Mouse (Mus musculus): Measurements from ENCODE around the gene Ipo4. TPM values are rescaled to one million over a fixed set of nuclear protein-coding genes. Genes with fewer than 3 reads are reported as not detected.

The Ipo4 gene
- polyA plus RNA-seq, 1 experiment from 2014 or later = 24.6 TPM

DNA sequence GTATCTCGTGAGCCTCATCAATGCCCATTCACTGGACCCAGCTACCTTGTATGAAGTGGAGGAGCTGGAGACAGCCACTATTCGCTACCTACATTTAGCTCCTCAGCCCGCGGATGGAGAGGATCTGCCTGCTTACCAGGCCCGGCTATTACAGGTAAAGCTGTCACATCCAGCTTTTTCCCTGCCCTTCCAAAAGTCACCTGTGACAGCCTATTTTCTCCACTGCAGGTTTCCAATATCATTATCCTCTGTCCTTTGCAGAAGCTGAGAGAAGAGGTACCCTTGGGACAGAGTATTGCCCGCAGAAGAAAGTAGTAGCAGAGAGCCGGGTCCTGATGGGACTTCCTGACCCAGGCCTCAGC lies 32.5 kb downstream of the Ipo4 start, which contains the start of gene Irf9:
Gene Irf9, plus strand, starts transcription at position 301 of the 362 bp plus-strand sequence.
- no peak for ATAC-seq (ENCODE audit: low read depth)
- Histone ChIP-seq H3K27ac (ENCODE audit: low read length) (peak within 1 kb of the TSS; percentile 97), H3K4me1 (ENCODE audit: control insufficient read depth, low read depth, low read length) (peaks cover 29% of the 10 kb centered on the region), H3K4me3 (ENCODE audit: low read depth, low read length) (peak within 1 kb of the TSS; percentile 77), H3K9me3 (replicated peaks; ENCODE audit: control insufficient read depth, low read length) (no peaks in the 10 kb centered on the region), H3K36me3 (ENCODE audit: control insufficient read depth, insufficient read depth) (peaks cover 55% of the 10 kb centered on the region), H3K27me3 (ENCODE audit: control insufficient read depth, insufficient read depth, low read depth, low read length) (no peaks in the 10 kb centered on the region), H3K9ac (ENCODE audit: low read depth, low read length) (peak within 1 kb of the TSS; percentile 85), H3K4me2 (ENCODE audit: low read depth, low read length) (peak within 1 kb of the TSS; percentile 87)
- 77% methylated on average over 7 of the region's 7 CpGs for WGBS (ENCODE audit: insufficient replicate concordance)

- H3K9me3 ChIP-seq (replicated peaks; ENCODE audit: control insufficient read depth, low read length) = no peaks in the 10 kb centered on the region
- H3K4me2 ChIP-seq (ENCODE audit: low read depth, low read length) = no peak overlapping the region
- H3K27me3 ChIP-seq (ENCODE audit: control insufficient read depth, insufficient read depth, low read depth, low read length) = no peaks in the 10 kb centered on the region
- H3K4me1 ChIP-seq (ENCODE audit: control insufficient read depth, low read depth, low read length) = peaks cover 12% of the 10 kb centered on the region
- H3K36me3 ChIP-seq (ENCODE audit: control insufficient read depth, insufficient read depth) = peaks cover 61% of the 10 kb centered on the region
- ATAC-seq (ENCODE audit: low read depth) = no peak
- H3K27ac ChIP-seq (ENCODE audit: low read length) = no peak overlapping the region
- 90% methylated on average over 21 of the region's 21 CpGs for WGBS (ENCODE audit: insufficient replicate concordance)
- H3K4me3 ChIP-seq (ENCODE audit: low read depth, low read length) = no peak overlapping the region
- H3K9ac ChIP-seq (ENCODE audit: low read depth, low read length) = no peak overlapping the region
These were observed 37.0 kb downstream of the Ipo4 start for GRCm38 (mm10) chr14:55598521-55599390.

- Histone ChIP-seq H3K4me1 (ENCODE audit: control insufficient read depth, low read depth, low read length) (peaks cover 20% of the 10 kb centered on the region), H3K27ac (ENCODE audit: low read length) (no peak overlapping the region), H3K9me3 (replicated peaks; ENCODE audit: control insufficient read depth, low read length) (no peaks in the 10 kb centered on the region), H3K36me3 (ENCODE audit: control insufficient read depth, insufficient read depth) (peaks cover 52% of the 10 kb centered on the region), H3K4me2 (ENCODE audit: low read depth, low read length) (no peak overlapping the region), H3K4me3 (ENCODE audit: low read depth, low read length) (no peak overlapping the region), H3K27me3 (ENCODE audit: control insufficient read depth, insufficient read depth, low read depth, low read length) (no peaks in the 10 kb centered on the region), H3K9ac (ENCODE audit: low read depth, low read length) (no peak overlapping the region)
- ATAC-seq (ENCODE audit: low read depth) = no peak
- WGBS (ENCODE audit: insufficient replicate concordance) = 87% methylated on average over 13 of the region's 13 CpGs
These were observed 39.6 kb downstream of the Ipo4 start for GRCm38 (mm10) chr14:55596036-55596690.

DNA sequence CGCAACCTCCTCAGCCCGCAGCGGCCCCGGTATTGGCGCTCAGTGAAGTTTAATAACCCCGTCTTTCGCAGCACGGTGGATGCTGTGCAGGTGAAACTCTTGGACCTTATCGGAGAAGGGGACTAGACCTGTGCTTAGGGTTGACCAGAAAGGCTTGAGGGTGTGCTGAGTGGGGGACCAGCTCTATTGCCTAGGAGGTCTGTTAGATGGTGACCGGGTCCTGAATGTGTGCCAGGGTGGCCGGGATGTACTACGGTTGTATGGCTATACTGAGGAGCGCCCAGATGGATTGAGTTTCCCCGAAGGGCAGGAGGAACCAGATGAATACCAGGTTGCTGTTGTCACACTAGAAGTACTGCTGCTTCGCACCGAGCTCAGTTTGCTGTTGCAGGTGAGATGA lies 43.5 kb downstream of the Ipo4 start:
- Histone ChIP-seq H3K9ac (ENCODE audit: low read depth, low read length) (peak overlapping the region; percentile 98), H3K36me3 (ENCODE audit: control insufficient read depth, insufficient read depth) (peaks cover 28% of the 10 kb centered on the region), H3K4me1 (ENCODE audit: control insufficient read depth, low read depth, low read length) (peaks cover 32% of the 10 kb centered on the region), H3K27me3 (ENCODE audit: control insufficient read depth, insufficient read depth, low read depth, low read length) (no peaks in the 10 kb centered on the region), H3K4me2 (ENCODE audit: low read depth, low read length) (peak overlapping the region; percentile 95), H3K27ac (ENCODE audit: low read length) (peak overlapping the region; percentile 97), H3K4me3 (ENCODE audit: low read depth, low read length) (peak overlapping the region; percentile 95), H3K9me3 (replicated peaks; ENCODE audit: control insufficient read depth, low read length) (no peaks in the 10 kb centered on the region)
- WGBS (ENCODE audit: insufficient replicate concordance) = 3% methylated on average over 16 of the region's 16 CpGs
- no peak for ATAC-seq (ENCODE audit: low read depth)

GRCm38 (mm10) chr14:55591331-55591891 lies 44.3 kb downstream of the Ipo4 start, which contains the start of gene Rnf31:
Gene Rnf31, plus strand, starts transcription at chr14:55591708.
- H3K27me3 ChIP-seq (ENCODE audit: control insufficient read depth, insufficient read depth, low read depth, low read length) = no peaks in the 10 kb centered on the region
- no peaks in the 10 kb centered on the region for H3K9me3 ChIP-seq (replicated peaks; ENCODE audit: control insufficient read depth, low read length)
- peaks cover 40% of the 10 kb centered on the region for H3K4me1 ChIP-seq (ENCODE audit: control insufficient read depth, low read depth, low read length)
- H3K4me3 ChIP-seq (ENCODE audit: low read depth, low read length) = peak within 1 kb of the TSS; percentile 95
- peak within 1 kb of the TSS; percentile 98 for H3K9ac ChIP-seq (ENCODE audit: low read depth, low read length)
- peak; percentile 89 for ATAC-seq (ENCODE audit: low read depth)
- H3K27ac ChIP-seq (ENCODE audit: low read length) = peak within 1 kb of the TSS; percentile 97
- H3K36me3 ChIP-seq (ENCODE audit: control insufficient read depth, insufficient read depth) = peaks cover 21% of the 10 kb centered on the region
- under 1% methylated on average over 33 of the region's 33 CpGs for WGBS (ENCODE audit: insufficient replicate concordance)
- H3K4me2 ChIP-seq (ENCODE audit: low read depth, low read length) = peak within 1 kb of the TSS; percentile 95

DNA sequence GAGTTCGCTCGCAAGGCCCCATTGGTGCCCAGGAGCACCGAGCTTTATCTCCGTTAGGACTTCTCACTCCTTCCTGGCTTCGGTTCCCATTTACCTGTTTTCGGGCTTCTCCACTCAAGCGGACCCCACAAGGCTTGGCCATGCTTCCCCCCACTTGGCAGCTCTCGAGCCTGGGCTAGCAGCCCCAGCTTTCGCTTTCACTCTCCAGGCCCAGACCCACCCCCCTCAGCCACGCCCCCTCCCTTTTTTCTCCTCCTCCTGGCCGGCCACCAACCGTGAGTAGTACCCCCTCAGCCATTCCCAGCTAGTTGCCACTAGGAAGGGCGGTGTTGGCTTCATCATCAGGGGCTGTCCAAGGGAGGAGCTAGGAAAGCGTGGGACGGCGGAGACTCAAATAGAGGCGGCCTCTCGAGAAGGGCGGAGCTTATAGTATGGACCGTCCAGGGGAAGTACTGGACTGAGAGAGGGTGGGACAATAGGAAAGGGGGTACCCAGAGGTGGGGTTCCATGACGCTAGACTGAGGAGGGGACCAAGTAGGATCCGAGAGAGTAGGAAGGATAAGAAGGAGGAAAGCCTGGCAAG lies 44.9 kb downstream of the Ipo4 start, which contains the start of gene Psme2:
Gene Psme2, minus strand, starts transcription at position 366 of the 583 bp plus-strand sequence.
- Histone ChIP-seq H3K9me3 (replicated peaks; ENCODE audit: control insufficient read depth, low read length) (no peaks in the 10 kb centered on the region), H3K4me1 (ENCODE audit: control insufficient read depth, low read depth, low read length) (peaks cover 45% of the 10 kb centered on the region), H3K36me3 (ENCODE audit: control insufficient read depth, insufficient read depth) (peaks cover 16% of the 10 kb centered on the region), H3K9ac (ENCODE audit: low read depth, low read length) (peak within 1 kb of the TSS; percentile 98), H3K27me3 (ENCODE audit: control insufficient read depth, insufficient read depth, low read depth, low read length) (no peaks in the 10 kb centered on the region), H3K4me2 (ENCODE audit: low read depth, low read length) (peak within 1 kb of the TSS; percentile 95), H3K27ac (ENCODE audit: low read length) (peak within 1 kb of the TSS; percentile 97), H3K4me3 (ENCODE audit: low read depth, low read length) (peak within 1 kb of the TSS; percentile 95)
- under 1% methylated on average over 22 of the region's 22 CpGs for WGBS (ENCODE audit: insufficient replicate concordance)
- ATAC-seq (ENCODE audit: low read depth) = peak; percentile 87

DNA sequence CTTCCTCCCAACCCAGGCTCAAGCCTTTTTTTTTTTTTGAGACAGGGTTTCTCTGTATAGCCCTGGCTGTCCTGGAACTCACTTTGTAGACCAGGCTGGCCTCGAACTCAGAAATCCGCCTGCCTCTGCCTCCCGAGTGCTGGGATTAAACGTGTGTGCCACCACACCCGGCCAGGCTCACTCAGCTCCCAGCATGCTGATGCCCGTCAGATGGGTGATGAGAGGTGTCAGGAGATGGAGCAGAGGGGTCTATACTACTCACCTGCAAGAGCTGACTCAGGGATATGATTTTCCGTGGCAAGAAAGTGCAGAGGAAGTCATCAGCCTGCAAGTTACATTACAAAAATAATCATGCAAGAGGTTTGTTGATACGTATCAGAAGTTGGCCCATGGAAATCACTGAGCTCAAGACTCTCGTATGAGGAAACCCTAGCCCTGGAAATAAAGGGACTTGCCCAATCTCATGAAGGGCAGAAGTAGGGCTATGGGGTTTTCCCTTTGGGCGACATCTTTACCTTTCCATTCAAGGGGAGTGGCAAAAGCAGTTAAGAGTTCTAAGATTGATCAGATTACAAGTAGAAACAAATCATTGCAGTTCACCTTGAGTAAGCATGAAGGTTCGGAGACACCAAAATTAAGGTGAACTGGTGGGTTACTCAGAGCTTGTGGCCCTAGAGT lies 45.8 kb downstream of the Ipo4 start:
- peak overlapping the region; percentile 95 for H3K4me2 ChIP-seq (ENCODE audit: low read depth, low read length)
- peaks cover 6% of the 10 kb centered on the region for H3K36me3 ChIP-seq (ENCODE audit: control insufficient read depth, insufficient read depth)
- peak overlapping the region; percentile 97 for H3K27ac ChIP-seq (ENCODE audit: low read length)
- H3K27me3 ChIP-seq (ENCODE audit: control insufficient read depth, insufficient read depth, low read depth, low read length) = no peaks in the 10 kb centered on the region
- H3K4me1 ChIP-seq (ENCODE audit: control insufficient read depth, low read depth, low read length) = peaks cover 52% of the 10 kb centered on the region
- peak overlapping the region; percentile 95 for H3K4me3 ChIP-seq (ENCODE audit: low read depth, low read length)
- ATAC-seq (ENCODE audit: low read depth) = no peak
- no peaks in the 10 kb centered on the region for H3K9me3 ChIP-seq (replicated peaks; ENCODE audit: control insufficient read depth, low read length)
- H3K9ac ChIP-seq (ENCODE audit: low read depth, low read length) = peak overlapping the region; percentile 98
- WGBS (ENCODE audit: insufficient replicate concordance) = 62% methylated on average over 11 of the region's 11 CpGs

DNA sequence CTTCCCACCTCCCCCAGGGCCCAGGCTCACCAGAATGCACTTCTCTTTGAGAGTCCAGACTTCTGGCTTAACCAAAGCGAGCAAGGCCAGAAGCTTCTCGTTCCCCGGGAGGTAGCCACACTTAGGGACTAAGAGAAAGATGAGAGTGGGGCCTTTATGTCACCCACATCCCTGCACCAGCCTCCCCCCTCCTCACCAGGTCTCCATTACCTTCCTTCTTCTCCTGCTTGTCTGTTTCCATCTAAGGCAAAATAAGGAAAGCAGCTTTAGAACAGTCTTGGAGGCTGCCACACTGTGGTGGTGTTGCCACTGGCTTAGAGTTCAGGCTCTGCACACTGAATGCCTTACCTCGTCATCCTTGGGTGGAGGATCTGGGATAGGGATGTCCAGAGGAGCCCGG lies 46.5 kb downstream of the Ipo4 start:
- Histone ChIP-seq H3K36me3 (ENCODE audit: control insufficient read depth, insufficient read depth) (peaks cover 2% of the 10 kb centered on the region), H3K4me3 (ENCODE audit: low read depth, low read length) (no peak overlapping the region), H3K27me3 (ENCODE audit: control insufficient read depth, insufficient read depth, low read depth, low read length) (no peaks in the 10 kb centered on the region), H3K9me3 (replicated peaks; ENCODE audit: control insufficient read depth, low read length) (no peaks in the 10 kb centered on the region), H3K4me1 (ENCODE audit: control insufficient read depth, low read depth, low read length) (peaks cover 59% of the 10 kb centered on the region), H3K9ac (ENCODE audit: low read depth, low read length) (no peak overlapping the region), H3K4me2 (ENCODE audit: low read depth, low read length) (no peak overlapping the region), H3K27ac (ENCODE audit: low read length) (no peak overlapping the region)
- ATAC-seq (ENCODE audit: low read depth) = no peak
- 82% methylated on average over 5 of the region's 5 CpGs for WGBS (ENCODE audit: insufficient replicate concordance)
